Mouse (Mus musculus) E14TG2a.4 (cell line): ENCODE results near the gene Gm20696.

Experiments
- CTCF ChIP-seq: conservative IDR thresholded peaks from 2 replicates; pipeline ENCODE4 v1.5.1; 2014; ENCODE audit warnings: low read length
- POU5F1 ChIP-seq: IDR thresholded peaks from 2 replicates; pipeline ENCODE4 v1.6.1; 2014; ENCODE audit warnings: low read length, borderline replicate concordance

DNA sequence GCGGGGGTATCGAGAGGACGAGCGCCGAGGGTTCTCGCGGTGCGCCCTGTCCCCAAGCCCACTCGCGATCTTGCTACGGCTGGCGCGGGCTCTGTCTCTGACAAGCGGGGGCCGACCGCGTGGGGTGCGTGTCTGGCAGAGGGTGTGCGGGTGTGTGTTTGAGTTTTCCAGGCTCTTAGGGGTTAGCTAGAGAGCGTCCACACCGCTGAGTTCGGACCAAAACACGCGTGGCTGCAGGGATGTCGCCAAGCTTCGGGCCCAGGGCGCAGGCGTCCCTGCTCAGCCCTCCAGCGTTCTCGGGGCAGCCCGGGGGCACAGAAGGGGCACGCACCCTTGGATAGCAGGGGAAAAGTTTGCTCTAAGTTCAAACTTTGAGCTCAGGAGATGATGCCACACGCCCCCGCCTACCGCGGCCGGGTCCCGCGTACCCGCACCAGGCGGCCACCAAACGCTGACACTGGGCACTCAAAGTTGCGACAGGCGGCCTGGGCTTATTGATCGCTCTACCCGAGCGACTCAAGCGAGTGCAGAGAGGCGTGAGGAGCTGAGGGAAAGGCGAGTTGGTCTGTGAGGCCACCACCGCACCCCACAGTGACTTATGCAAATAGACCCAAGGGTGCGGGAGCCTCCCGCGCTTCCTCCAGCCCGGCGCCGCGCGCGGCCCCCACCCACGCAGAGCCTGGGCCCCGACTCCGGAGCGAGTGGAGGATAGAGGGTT is 144.8 kb downstream of the Gm20696 start:
- TF ChIP-seq CTCF (no peak), POU5F1 (no peak)
